Mouse (Mus musculus) hindbrain, embryonic 10.5 days (tissue): ENCODE data around the gene Triobp. TPM values are rescaled to one million over a fixed set of nuclear protein-coding genes. Genes with fewer than 3 reads are reported as not detected.
A peak's percentile ranks its signal among the peaks of the same experiment; 100 is the strongest.

Source experiments
- DNase-seq: peaks from one replicate; pipeline ENCODE4 v3.0.0-alpha.2; 2017; ENCODE audit warnings: low spot score
- H3K27ac ChIP-seq: fragments of 300-500 bp; sonication (generic); 2 replicates; pipeline ENCODE4 v1.5.1; 2016; ENCODE audit warnings: mild to moderate bottlenecking, moderate library complexity
- H3K27me3 ChIP-seq: fragments of 300-500 bp; sonication (generic); 2 replicates; pipeline ENCODE4 v1.6.1; 2016; ENCODE audit warnings: mild to moderate bottlenecking; ENCODE audit not compliant: poor library complexity, insufficient read depth, severe bottlenecking
- H3K36me3 ChIP-seq: fragments of 300-500 bp; sonication (generic); 2 replicates; pipeline ENCODE4 v1.6.1; 2016; ENCODE audit warnings: mild to moderate bottlenecking, moderate library complexity
- H3K4me1 ChIP-seq: fragments of 300-500 bp; sonication (generic); replicated peaks from 2 replicates; pipeline ENCODE4 v1.6.1; 2016; ENCODE audit warnings: mild to moderate bottlenecking
- H3K4me3 ChIP-seq: fragments of 300-500 bp; sonication (generic); 2 replicates; pipeline ENCODE4 v1.5.1; 2016; ENCODE audit warnings: mild to moderate bottlenecking, moderate library complexity
- H3K9me3 ChIP-seq: fragments of 300-500 bp; sonication (generic); 2 replicates; pipeline ENCODE4 v1.6.1; 2016; ENCODE audit warnings: mild to moderate bottlenecking, moderate library complexity
- WGBS: fragments of 180-500 bp; shearing (Covaris S2); methylation state at CpG from one replicate; pipeline ENCODE4 v1.1.7; 2016; 5-methylcytosine and 5-hydroxymethylcytosine counted together
- polyA plus RNA-seq: library from polyadenylated mRNA; unstranded; fragments of >200 nt; fragmentation: Nextera tagmentation; extraction: Ambion mirVana; gene quantifications from 2 replicates; pipeline ENCODE4 v1.2.1, GENCODE M21; 2016

Gene Triobp
- polyA plus RNA-seq, 1 experiment from 2014 or later = 48.0 TPM

DNA sequence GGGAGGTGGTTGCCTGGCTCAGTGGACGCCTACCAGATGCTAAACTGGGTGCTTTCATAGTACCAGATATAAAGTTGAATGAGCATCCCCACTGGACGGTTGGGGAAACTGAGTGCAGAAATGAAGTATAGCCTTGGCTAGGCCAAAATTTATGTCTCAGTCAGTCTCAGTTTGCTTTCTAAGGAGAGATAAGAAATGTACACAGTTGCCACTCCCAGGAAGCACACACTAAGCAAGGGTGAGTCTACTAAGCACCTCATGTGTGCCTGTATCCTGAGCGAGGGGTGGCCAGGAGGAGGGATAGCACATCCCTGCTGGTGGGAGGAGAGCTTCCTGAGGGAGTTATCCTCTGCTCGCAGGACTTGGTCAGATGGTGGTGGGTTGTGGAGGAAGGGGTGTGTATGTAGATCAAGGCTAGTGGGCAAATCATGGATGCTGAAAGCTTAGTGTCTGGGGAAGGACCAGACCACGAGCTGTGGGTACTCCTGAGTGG, 36.8 kb downstream of the Triobp start:
- peak overlapping the region; percentile 84 for H3K4me3 ChIP-seq
- H3K27me3 ChIP-seq = no peaks in the 10 kb centered on the region
- peak overlapping the region; percentile 92 for H3K27ac ChIP-seq
- peaks cover 60% of the 10 kb centered on the region for H3K4me1 ChIP-seq
- H3K9me3 ChIP-seq = no peaks in the 10 kb centered on the region
- WGBS = 45% methylated on average over 5 of the region's 5 CpGs
- no peak for DNase-seq
- peaks cover 27% of the 10 kb centered on the region for H3K36me3 ChIP-seq

DNA sequence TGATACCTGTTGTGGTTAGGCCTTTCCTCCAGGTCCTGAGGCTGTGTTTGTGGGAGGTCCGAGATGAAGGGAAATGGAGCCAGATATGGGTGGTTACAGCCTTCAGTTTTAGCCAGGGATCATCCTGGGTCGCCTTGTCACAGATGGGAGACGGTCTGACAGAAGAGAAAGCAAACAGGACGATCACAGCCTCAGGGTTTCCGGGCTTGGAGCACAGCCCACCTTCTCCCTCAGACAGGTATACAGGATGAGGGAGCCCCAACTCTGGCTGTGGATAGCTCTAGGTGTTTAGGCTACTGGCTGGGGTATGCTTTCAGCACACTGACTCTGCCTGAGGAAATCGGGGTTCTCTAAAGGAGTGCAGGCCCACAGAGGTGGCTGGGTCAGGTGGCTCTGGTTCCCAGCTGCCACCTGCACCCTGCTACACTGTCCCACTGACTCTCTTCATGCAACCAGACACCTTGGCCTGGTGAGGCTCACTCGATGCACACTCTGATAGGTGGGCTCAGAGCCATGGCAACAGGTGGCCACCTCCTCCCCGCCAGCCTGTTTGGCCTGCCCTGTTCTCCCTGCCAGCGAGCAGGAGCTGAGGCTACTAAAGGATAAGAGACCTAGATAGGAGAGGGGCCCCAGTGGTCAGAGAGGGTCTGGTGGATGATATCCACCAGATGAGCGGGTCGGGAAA, 39.2 kb downstream of the Triobp start:
- 67% methylated on average over 11 of the region's 11 CpGs for WGBS
- Histone ChIP-seq H3K9me3 (no peaks in the 10 kb centered on the region), H3K4me1 (peaks cover 52% of the 10 kb centered on the region), H3K27ac (peak overlapping the region; percentile 31; the same call in 1 of the 2 replicates), H3K36me3 (peaks cover 51% of the 10 kb centered on the region), H3K4me3 (no peak overlapping the region), H3K27me3 (no peaks in the 10 kb centered on the region)
- DNase-seq = no peak

DNA sequence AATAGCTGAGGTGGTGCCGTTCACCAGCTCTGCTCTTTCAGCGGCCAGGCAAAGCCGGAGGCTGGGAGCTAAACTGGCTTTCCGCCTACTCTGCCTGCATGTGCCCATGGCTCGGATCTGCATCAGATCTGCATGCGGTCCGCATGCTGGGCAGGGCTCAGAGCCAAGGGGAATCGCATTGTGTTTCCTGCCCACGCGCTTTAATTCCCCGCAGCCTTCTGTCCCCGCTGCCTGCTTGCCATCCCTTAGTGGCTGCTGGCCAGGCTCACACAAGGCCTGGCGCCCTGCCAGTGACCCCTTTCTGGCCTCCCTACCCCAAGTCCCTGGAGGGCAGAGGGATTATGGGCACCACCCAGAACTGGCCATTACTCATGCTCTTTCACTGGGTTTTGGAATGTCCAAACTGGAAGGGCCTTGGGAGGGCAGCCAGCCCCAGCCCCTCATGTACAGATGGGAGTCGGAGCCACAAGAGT, 41.0 kb downstream of the Triobp start:
- H3K9me3 ChIP-seq = no peaks in the 10 kb centered on the region
- H3K36me3 ChIP-seq = peaks cover 69% of the 10 kb centered on the region
- DNase-seq = no peak
- H3K4me3 ChIP-seq = no peak overlapping the region
- H3K27me3 ChIP-seq = no peaks in the 10 kb centered on the region
- WGBS = 88% methylated on average over 14 of the region's 14 CpGs
- peaks cover 40% of the 10 kb centered on the region for H3K4me1 ChIP-seq
- H3K27ac ChIP-seq = no peak overlapping the region

DNA sequence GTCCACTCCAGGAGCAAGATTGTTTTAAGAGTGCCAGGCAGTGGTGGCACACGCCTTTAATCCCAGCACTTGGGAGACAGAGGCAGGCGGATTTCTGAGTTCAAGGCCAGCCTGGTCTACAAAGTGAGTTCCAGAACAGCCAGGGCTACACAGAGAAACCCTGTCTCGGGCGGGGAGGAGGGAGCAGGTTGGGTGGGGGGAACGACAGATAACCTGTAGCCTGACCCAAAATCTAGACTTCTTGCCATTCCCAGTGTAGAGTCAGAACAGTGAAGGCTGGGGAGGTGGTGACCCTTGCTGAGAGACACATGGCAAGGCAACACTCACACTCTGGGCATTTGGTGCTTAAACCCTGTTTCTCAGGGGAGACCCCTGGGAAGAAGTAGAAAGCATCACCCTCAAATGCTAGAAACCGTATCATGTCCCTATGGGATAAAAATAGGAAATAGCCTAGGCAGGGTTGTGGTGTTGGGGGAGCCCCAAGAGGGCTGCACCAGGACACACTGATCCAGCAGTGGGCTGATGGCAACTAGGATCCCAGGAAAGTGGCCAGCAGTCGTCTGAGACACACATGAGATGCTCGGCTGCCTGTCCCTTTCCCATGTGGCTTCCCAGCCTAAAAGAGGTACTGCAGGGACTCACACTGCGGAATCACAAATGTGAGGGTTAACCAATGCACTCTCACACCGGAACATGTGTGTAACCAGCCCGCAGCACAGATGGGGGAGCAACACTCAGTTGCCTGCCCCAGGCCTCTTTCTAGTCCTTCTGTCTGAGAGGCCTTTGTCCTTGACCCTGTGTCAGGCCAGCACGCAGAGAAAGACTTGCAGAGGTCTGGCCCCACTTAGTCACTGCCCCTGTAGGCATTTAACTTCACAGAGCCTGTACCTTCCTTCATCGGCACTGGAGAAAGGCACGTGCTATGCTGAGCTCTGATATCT, 41.9 kb downstream of the Triobp start:
- H3K36me3 ChIP-seq = peaks cover 78% of the 10 kb centered on the region
- H3K27ac ChIP-seq = 0 out of 2 replicates have a peak overlapping the region, but pooled peaks have one; percentile 13
- DNase-seq = no peak
- 86% methylated on average over 14 of the region's 14 CpGs for WGBS
- no peaks in the 10 kb centered on the region for H3K27me3 ChIP-seq
- H3K9me3 ChIP-seq = no peaks in the 10 kb centered on the region
- no peak overlapping the region for H3K4me3 ChIP-seq
- peaks cover 31% of the 10 kb centered on the region for H3K4me1 ChIP-seq

DNA sequence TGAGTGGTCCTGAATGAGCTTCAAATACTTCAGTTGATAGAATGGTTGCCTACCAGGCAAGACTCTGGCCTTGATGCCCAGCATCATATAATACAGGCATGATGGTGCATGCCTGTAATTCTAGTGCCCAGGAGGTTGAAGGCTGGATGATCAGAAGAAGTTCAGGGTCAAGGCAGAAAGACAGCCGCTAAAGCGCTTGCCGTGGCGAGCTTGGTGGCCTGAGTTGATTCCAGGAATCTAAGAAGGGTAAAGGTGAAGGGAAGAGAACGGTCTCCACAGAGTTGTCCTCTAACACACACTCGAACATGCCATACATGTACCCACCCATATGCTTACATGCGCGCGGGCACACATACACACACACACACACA, 42.6 kb downstream of the Triobp start:
- WGBS = 94% methylated on average over 9 of the region's 9 CpGs
- no peak overlapping the region for H3K27ac ChIP-seq
- H3K4me1 ChIP-seq = peaks cover 24% of the 10 kb centered on the region
- H3K27me3 ChIP-seq = no peaks in the 10 kb centered on the region
- peaks cover 85% of the 10 kb centered on the region for H3K36me3 ChIP-seq
- DNase-seq = no peak
- H3K9me3 ChIP-seq = no peaks in the 10 kb centered on the region
- H3K4me3 ChIP-seq = no peak overlapping the region

DNA sequence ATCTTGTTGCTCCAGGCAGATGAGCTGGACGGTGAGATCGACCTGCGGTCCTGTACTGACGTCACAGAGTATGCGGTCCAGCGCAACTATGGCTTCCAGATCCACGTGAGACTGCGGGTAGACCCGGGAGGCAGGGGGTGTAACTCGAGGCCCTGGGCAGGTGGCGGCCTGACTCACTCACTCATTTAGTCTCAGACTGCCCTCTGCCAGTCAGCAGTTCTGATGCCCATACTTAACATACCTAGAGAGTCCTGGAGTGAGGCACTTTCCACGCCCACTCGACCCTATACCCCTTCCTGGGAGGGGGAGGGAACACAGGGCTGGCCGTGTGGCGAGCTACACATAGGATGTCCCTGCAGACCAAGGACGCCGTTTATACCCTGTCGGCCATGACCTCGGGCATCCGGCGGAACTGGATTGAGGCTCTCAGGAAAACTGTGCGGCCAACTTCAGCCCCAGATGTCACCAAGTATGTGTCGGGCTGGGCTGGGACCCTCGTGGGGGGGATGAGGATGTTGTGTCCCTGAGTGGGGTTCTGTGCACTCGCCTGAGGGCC, 43.5 kb downstream of the Triobp start:
- no peak for DNase-seq
- Histone ChIP-seq H3K27me3 (no peaks in the 10 kb centered on the region), H3K9me3 (no peaks in the 10 kb centered on the region), H3K27ac (no peak overlapping the region), H3K4me1 (peaks cover 14% of the 10 kb centered on the region), H3K36me3 (peaks cover 94% of the 10 kb centered on the region), H3K4me3 (no peak overlapping the region)
- WGBS = 93% methylated on average over 25 of the region's 25 CpGs

DNA sequence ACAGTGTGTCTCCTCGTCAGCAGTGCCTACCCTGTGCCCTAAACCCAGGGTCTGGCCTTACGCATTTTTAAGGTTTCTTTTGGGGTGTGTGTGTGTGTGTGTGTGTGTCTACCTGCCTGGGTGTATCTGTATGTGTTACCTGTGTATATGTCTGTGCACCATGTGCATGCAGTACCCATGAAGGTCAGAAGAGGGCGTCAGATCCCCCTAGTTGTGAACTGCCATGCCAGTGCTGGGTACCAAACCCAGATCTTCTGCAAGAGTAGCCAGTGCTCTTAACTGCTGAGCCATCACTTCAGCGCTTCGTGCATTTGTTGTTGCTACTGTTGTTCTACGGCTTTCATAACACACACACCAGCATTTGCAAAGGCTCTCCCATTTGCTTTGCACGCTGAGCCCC, 44.7 kb downstream of the Triobp start:
- DNase-seq = no peak
- WGBS = 91% methylated on average over 7 of the region's 7 CpGs
- no peaks in the 10 kb centered on the region for H3K27me3 ChIP-seq
- no peak overlapping the region for H3K4me3 ChIP-seq
- H3K36me3 ChIP-seq = peaks cover 100% of the 10 kb centered on the region
- H3K9me3 ChIP-seq = no peaks in the 10 kb centered on the region
- H3K4me1 ChIP-seq = peaks cover 5% of the 10 kb centered on the region
- no peak overlapping the region for H3K27ac ChIP-seq

DNA sequence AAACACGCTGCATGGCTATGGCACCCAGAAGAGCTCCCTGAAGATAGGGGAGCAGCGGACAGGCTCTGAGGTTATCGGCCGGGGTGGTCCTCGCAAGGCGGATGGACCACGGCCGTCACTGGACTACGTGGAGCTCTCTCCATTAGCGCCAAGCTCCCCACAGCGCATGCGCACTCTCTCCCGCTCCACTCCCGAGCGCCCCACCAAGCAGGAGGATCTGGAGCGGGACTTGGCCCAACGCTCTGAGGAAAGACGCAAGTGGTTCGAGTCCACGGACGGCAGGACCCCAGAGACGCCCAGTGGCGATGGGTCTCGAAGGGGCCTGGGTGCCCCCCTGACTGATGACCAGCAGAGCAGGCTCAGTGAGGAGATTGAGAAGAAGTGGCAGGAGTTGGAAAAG, 45.4 kb downstream of the Triobp start:
- no peak overlapping the region for H3K4me3 ChIP-seq
- no peaks in the 10 kb centered on the region for H3K27me3 ChIP-seq
- WGBS = 96% methylated on average over 24 of the region's 24 CpGs
- peaks cover 5% of the 10 kb centered on the region for H3K4me1 ChIP-seq
- no peak overlapping the region for H3K27ac ChIP-seq
- peaks cover 99% of the 10 kb centered on the region for H3K36me3 ChIP-seq
- H3K9me3 ChIP-seq = no peaks in the 10 kb centered on the region
- DNase-seq = no peak

DNA sequence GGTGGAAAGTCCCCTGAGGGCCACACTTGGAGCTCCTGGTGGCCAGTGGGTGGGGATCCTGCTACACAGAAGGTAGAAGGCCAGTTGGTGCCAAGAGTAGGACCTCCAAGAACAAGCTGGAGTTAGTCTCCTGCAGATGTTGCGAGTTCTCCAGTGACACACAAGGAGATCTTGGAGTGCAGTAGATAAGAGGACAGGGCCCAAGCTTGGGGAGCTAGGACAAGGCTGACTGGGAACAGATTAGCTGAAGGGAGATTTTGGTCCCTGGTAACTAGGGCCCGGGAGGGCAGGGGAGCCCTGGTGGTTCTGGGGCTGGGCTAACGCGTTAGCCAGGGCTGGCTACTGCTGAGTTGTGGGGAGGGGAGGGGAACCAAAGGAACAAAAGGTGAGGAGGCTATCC, 48.4 kb downstream of the Triobp start:
- H3K4me1 ChIP-seq = peaks cover 25% of the 10 kb centered on the region
- DNase-seq = no peak
- no peaks in the 10 kb centered on the region for H3K9me3 ChIP-seq
- 89% methylated on average over 4 of the region's 4 CpGs for WGBS
- no peaks in the 10 kb centered on the region for H3K27me3 ChIP-seq
- no peak overlapping the region for H3K4me3 ChIP-seq
- H3K27ac ChIP-seq = no peak overlapping the region
- H3K36me3 ChIP-seq = peaks cover 97% of the 10 kb centered on the region

DNA sequence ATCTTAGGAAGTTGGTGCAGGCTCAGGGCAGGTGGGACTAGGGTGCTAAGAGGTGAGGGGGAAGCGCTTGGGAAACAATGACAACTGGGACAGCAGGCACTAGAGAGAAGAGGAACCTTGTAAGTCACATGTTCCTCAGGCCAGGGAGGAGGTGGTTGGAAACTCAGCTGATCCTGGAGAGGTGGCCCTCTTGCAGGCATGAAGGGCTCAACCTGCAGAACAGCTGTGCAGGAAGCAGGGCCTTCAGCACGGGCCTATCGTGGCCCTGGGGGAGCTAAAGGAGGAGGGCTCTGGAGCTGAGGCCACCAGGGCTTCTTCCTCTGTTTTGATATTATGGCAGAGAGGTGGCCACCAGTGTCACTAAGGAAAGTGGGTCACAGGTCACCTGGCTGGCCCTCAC, 49.1 kb downstream of the Triobp start:
- 87% methylated on average over 3 of the region's 3 CpGs for WGBS
- H3K9me3 ChIP-seq = no peaks in the 10 kb centered on the region
- no peak for DNase-seq
- H3K27ac ChIP-seq = no peak overlapping the region
- peaks cover 25% of the 10 kb centered on the region for H3K4me1 ChIP-seq
- H3K4me3 ChIP-seq = no peak overlapping the region
- peaks cover 97% of the 10 kb centered on the region for H3K36me3 ChIP-seq
- H3K27me3 ChIP-seq = no peaks in the 10 kb centered on the region

DNA sequence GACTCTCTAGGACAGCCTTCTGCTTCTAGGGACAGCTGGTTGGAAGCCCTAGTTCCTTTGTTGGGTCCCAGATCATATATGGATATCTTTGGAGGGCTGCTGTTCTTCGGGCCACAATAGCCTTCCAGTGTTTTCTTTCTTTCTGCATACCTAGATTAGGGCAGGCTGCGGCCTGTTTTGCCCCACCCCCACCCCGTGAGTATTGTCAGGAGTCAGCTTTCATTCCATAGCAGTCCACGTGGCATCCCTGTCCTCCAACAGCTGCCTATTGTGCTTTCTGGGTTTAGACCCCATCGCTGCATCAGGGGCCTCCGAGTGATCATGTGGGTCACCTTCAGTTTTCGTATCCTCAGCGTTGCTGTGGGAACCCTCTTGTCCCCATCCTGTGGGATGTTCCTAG, 50.8 kb downstream of the Triobp start:
- Histone ChIP-seq H3K27ac (peak overlapping the region; percentile 66), H3K36me3 (peaks cover 97% of the 10 kb centered on the region), H3K27me3 (no peaks in the 10 kb centered on the region), H3K9me3 (no peaks in the 10 kb centered on the region), H3K4me1 (peaks cover 25% of the 10 kb centered on the region), H3K4me3 (no peak overlapping the region)
- 66% methylated on average over 8 of the region's 8 CpGs for WGBS
- DNase-seq = no peak

DNA sequence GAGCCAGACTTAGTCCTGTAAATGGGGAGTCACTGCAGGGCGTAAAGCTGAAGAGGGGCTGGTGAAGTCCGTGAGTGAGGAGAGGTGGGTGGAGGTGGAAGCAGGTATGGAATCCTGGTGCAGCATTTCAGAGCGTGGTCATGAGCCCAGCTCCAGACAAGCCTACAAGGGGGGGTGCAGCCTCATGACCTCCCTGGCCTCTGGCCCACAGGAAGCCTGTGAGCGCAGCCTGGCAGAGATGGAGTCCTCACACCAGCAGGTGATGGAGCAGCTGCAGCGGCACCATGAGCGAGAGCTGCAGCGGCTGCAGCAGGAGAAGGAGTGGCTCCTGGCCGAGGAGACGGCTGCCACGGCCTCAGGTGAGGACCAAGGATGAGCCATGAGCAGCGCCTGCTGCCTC, 52.1 kb downstream of the Triobp start:
- H3K36me3 ChIP-seq = peaks cover 97% of the 10 kb centered on the region
- H3K9me3 ChIP-seq = no peaks in the 10 kb centered on the region
- 0 out of 2 replicates have a peak overlapping the region, but pooled peaks have one; percentile 57 for H3K27ac ChIP-seq
- WGBS = 88% methylated on average over 11 of the region's 11 CpGs
- no peak for DNase-seq
- H3K4me3 ChIP-seq = no peak overlapping the region
- H3K4me1 ChIP-seq = peaks cover 25% of the 10 kb centered on the region
- H3K27me3 ChIP-seq = no peaks in the 10 kb centered on the region
